10 mouse cellular contexts compared by ENCODE assay signal in genomic region chr14:7937052-7937630, GRCm38 (mm10). TPM values are rescaled to one million over a fixed set of nuclear protein-coding genes. Genes with fewer than 3 reads are reported as not detected.
DNase-seq lines count a peak whose midpoint lies in the region; ATAC-seq and TF ChIP-seq lines count a peak whose summit lies in the region.
"Had no signal": no experiment of that assay in that cellular context is flagged by ENCODE, and none has a peak within 500 bp of the region (broad histone marks: within the 10 kb centered on the region; RNA-seq: fewer than 3 reads in every experiment).

No protein-coding gene starts in this region.

- no peak overlapping the region for H3K4me3 ChIP-seq in testis, adult 2 months (ENCODE audit: control insufficient read depth, low read depth, low read length)
- no peak overlapping the region for H3K4me3 ChIP-seq in intestine, embryonic 16.5 days (ENCODE audit: low read length)
- no peak overlapping the region for H3K4me3 ChIP-seq in midbrain, embryonic 11.5 days (ENCODE audit: low read depth, low read length)

- H3K4me1 ChIP-seq in testis, adult 2 months (ENCODE audit: control insufficient read depth, insufficient read depth, low read length), result no peaks in the 10 kb centered on the region
- peaks cover 5% of the 10 kb centered on the region; the same call in 1 of the 2 replicates for H3K4me1 ChIP-seq in intestine, embryonic 16.5 days (ENCODE audit: control insufficient read depth, insufficient read depth, low read length)
- no peaks in the 10 kb centered on the region for H3K4me1 ChIP-seq in midbrain, embryonic 11.5 days (ENCODE audit: control insufficient read depth, insufficient read depth, low read length)

- ATAC-seq in frontal cortex, adult (ENCODE audit: low TSS enrichment), result peak; percentile 94
- peak; percentile 41 for ATAC-seq in intestine, embryonic 16.5 days
- peak; percentile 54; the same call in 1 of the 2 replicates for ATAC-seq in midbrain, embryonic 11.5 days (ENCODE audit: low FRiP score)

- peak; percentile 32; the same call in 1 of the 2 replicates for TF ChIP-seq CTCF in testis, adult 2 months (IDR thresholded peaks at IDR 0.05; ENCODE audit: control insufficient read depth, insufficient read depth, insufficient replicate concordance, low read depth, low read length)

- no peaks in the 10 kb centered on the region for H3K27me3 ChIP-seq in testis, adult 2 months (ENCODE audit: control insufficient read depth, insufficient read depth, low read length)
- H3K27me3 ChIP-seq in intestine, embryonic 16.5 days (replicated peaks; ENCODE audit: control insufficient read depth, insufficient read depth, low read length), result no peaks in the 10 kb centered on the region
- no peaks in the 10 kb centered on the region for H3K27me3 ChIP-seq in midbrain, embryonic 11.5 days (ENCODE audit: control insufficient read depth, insufficient read depth, low read length)

- no peak for TF ChIP-seq POLR2A in testis, adult 2 months (IDR thresholded peaks at IDR 0.05; ENCODE audit: control insufficient read depth, low read depth, low read length)

- no peak overlapping the region for H3K4me2 ChIP-seq in intestine, embryonic 16.5 days (ENCODE audit: low read depth, low read length)
- H3K4me2 ChIP-seq in midbrain, embryonic 11.5 days, result peak overlapping the region; percentile 21; the same call in 1 of the 2 replicates

- H3K9me3 ChIP-seq in intestine, embryonic 16.5 days (ENCODE audit: control insufficient read depth, low read length), result no peaks in the 10 kb centered on the region
- H3K9me3 ChIP-seq in midbrain, embryonic 11.5 days (ENCODE audit: control insufficient read depth, low read length), result no peaks in the 10 kb centered on the region

- 32% methylated on average over 17 of the region's 17 CpGs for WGBS in intestine, embryonic 16.5 days
- 21% methylated on average over 17 of the region's 17 CpGs for WGBS in midbrain, embryonic 11.5 days

- H3K27ac ChIP-seq in testis, adult 2 months (ENCODE audit: control insufficient read depth, insufficient read depth, low read depth, low read length), result no peak overlapping the region
- H3K27ac ChIP-seq in intestine, embryonic 16.5 days (ENCODE audit: low read length), result no peak overlapping the region
- H3K27ac ChIP-seq in midbrain, embryonic 11.5 days (ENCODE audit: low read depth, low read length), result no peak overlapping the region

- no peaks in the 10 kb centered on the region for H3K36me3 ChIP-seq in testis, adult 2 months (ENCODE audit: control insufficient read depth, insufficient read depth, low read length)
- H3K36me3 ChIP-seq in intestine, embryonic 16.5 days (ENCODE audit: control insufficient read depth, insufficient read depth, low read length), result peaks cover 8% of the 10 kb centered on the region; the same call in 1 of the 2 replicates
- H3K36me3 ChIP-seq in midbrain, embryonic 11.5 days (ENCODE audit: control insufficient read depth, insufficient read depth, low read length), result peaks cover 3% of the 10 kb centered on the region; the same call in 1 of the 2 replicates

- DNase-seq in frontal cortex, postnatal 10 days (ENCODE audit: low spot score in 2 of 2), result no peak
- no peak for DNase-seq in testis, postnatal 10 days (ENCODE audit: low spot score)
- peak; percentile 88 for DNase-seq in midbrain, embryonic 11.5 days (ENCODE audit: low spot score, missing footprints)
- DNase-seq in thymus, postnatal 10 days (ENCODE audit: low spot score in 2 of 2), result peak; percentile 20 to 45
- DNase-seq in adrenal gland, postnatal 14 days, result no peak

- H3K9ac ChIP-seq in intestine, embryonic 16.5 days (ENCODE audit: low read depth, low read length), result no peak overlapping the region
- H3K9ac ChIP-seq in midbrain, embryonic 11.5 days (ENCODE audit: low read length), result no peak overlapping the region

RNA-seq across cellular contexts. Expression of gene Gm45521, which starts 19.9 kb away (rescaled TPM):
- polyA plus RNA-seq in testis, adult 2 months (2012; rRNA removed), result 3.4 and 5.6 TPM in 2 replicates
- not detected in 2 replicates for polyA plus RNA-seq in intestine, embryonic 16.5 days (2015; fragmentation: Nextera tagmentation; extraction: Ambion mirVana)
- 0.36 TPM in 1 of 2 replicates, not detected in the other for polyA plus RNA-seq in midbrain, embryonic 11.5 days (2014; fragmentation: Nextera tagmentation; extraction: Ambion mirVana)
- not detected in 2 replicates for total RNA-seq in adrenal gland, postnatal 14 days (2021)
- total RNA-seq: layer of hippocampus, postnatal 14 days; MEL had no signal

RNA-seq across cellular contexts. Expression of gene Dnase1l3, which starts 57.2 kb away (rescaled TPM):
- 1.1 and 1.4 TPM in 2 replicates for polyA plus RNA-seq in testis, adult 2 months (2012; rRNA removed)
- polyA plus RNA-seq in intestine, embryonic 16.5 days (2015; fragmentation: Nextera tagmentation; extraction: Ambion mirVana), result 1.7 and 1.9 TPM in 2 replicates
- polyA plus RNA-seq in midbrain, embryonic 11.5 days (2014; fragmentation: Nextera tagmentation; extraction: Ambion mirVana), result 0.07 and 0.23 TPM in 2 replicates
- 2.6 and 3.9 TPM in 2 replicates for total RNA-seq in adrenal gland, postnatal 14 days (2021)
- total RNA-seq: layer of hippocampus, postnatal 14 days; MEL had no signal

Comparison
In these comparisons a context has a peak if more than half of its experiments do, and no peak if none do; other contexts are left out.
1. ATAC-seq: peak in every context shown above with its lines; median percentile 94 in frontal cortex, adult; 54 in midbrain, embryonic 11.5 days; 41 in intestine, embryonic 16.5 days.
2. DNase-seq: peak in midbrain, embryonic 11.5 days (single experiment) and thymus, postnatal 10 days (2 of 2); none in frontal cortex, postnatal 10 days (0 of 2), testis, postnatal 10 days (single experiment) and adrenal gland, postnatal 14 days (single experiment).